Mouse (Mus musculus) megakaryocyte progenitor cell, adult 5-6 weeks (primary cell): Measurements from ENCODE around the gene Rtl4. TPM values are rescaled to one million over a fixed set of nuclear protein-coding genes. Genes with fewer than 3 reads are reported as not detected.
A peak's percentile ranks its signal among the peaks of the same experiment; 100 is the strongest.

Experiments
- ATAC-seq: replicated peaks from 2 replicates; pipeline ENCODE4 v1.8.0; 2016; ENCODE audit warnings: mild to moderate bottlenecking, moderate TSS enrichment, inconsistent platforms; ENCODE audit not compliant: poor library complexity
- total RNA-seq, 2 experiments: library from RNA; stranded (forward) in 1 of 2; stranded (reverse) in 1 of 2; fragments of 157-497, 149-512 nt in 1 of 2; fragments of 200-1000 nt in 1 of 2; gene quantifications; 2 replicates each; pipeline versions ENCODE4 v1.2.3 to v1.2.4; 2015 to 2017

Gene Rtl4
- total RNA-seq (2015) (not detected in 2 replicates), total RNA-seq (2017) (not detected in 2 replicates)

- peak; percentile 37 for ATAC-seq
Observed at GRCm38 (mm10) chrX:144688207-144689118, at the start of gene Rtl4. Gene Rtl4 (plus strand): TSS chrX:144688907.

- no peak for ATAC-seq
Observed at GRCm38 (mm10) chrX:144644756-144645155, 44.0 kb upstream of the Rtl4 start.

GRCm38 (mm10) chrX:144645394-144645793, 43.3 kb upstream of the Rtl4 start:
- peak; percentile 72 for ATAC-seq

- ATAC-seq = no peak
Observed at GRCm38 (mm10) chrX:144652196-144652595, 36.5 kb upstream of the Rtl4 start.

- ATAC-seq = no peak
Observed at GRCm38 (mm10) chrX:144687742-144688141, 965 bp upstream of the Rtl4 start.

GRCm38 (mm10) chrX:144688142-144688206, 733 bp upstream of the Rtl4 start, which contains the start of gene Trpc5:
Gene Trpc5 (minus strand): TSS chrX:144688180.
- no peak for ATAC-seq

- no peak; the same call in 1 of the 2 replicates for ATAC-seq
Observed at GRCm38 (mm10) chrX:144689119-144689858, 582 bp downstream of the Rtl4 start.

- ATAC-seq = peak; percentile 34
Observed at GRCm38 (mm10) chrX:144689859-144690181, 1.1 kb downstream of the Rtl4 start.

GRCm38 (mm10) chrX:144716330-144716729, 27.6 kb downstream of the Rtl4 start:
- no peak for ATAC-seq

GRCm38 (mm10) chrX:144747528-144748049, 58.9 kb downstream of the Rtl4 start:
- no peak for ATAC-seq

- ATAC-seq = peak; percentile 70
Observed at GRCm38 (mm10) chrX:144986980-144987379, 298.3 kb downstream of the Rtl4 start.

GRCm38 (mm10) chrX:145065484-145065913, 376.8 kb downstream of the Rtl4 start:
- no peak for ATAC-seq

GRCm38 (mm10) chrX:145089802-145090201, 401.1 kb downstream of the Rtl4 start:
- ATAC-seq = 0 out of 2 replicates have a peak, but pooled peaks have one; percentile 31

- ATAC-seq = peak; percentile 75
Observed at GRCm38 (mm10) chrX:145090360-145090759, 401.7 kb downstream of the Rtl4 start.

- ATAC-seq = peak; percentile 65
Observed at GRCm38 (mm10) chrX:145090964-145091363, 402.3 kb downstream of the Rtl4 start.

Other genes with a start within 250 kb of the Rtl4 start
- gene Trpc5os, start 232.3 kb upstream of the Rtl4 start, total RNA-seq (2015) = not detected in 2 replicates
- gene Trpc5os, start 232.3 kb upstream of the Rtl4 start, total RNA-seq (2017) = not detected in 2 replicates
- not detected in 2 replicates for gene Trpc5, start 727 bp upstream of the Rtl4 start, total RNA-seq (2015)
- gene Trpc5, start 727 bp upstream of the Rtl4 start, total RNA-seq (2017) = not detected in 2 replicates